Mouse (Mus musculus) Patski (cell line): Measurements from ENCODE around the gene Btg1. TPM values are rescaled to one million over a fixed set of nuclear protein-coding genes. Genes with fewer than 3 reads are reported as not detected.

ENCODE experiments used
- ATAC-seq: fragments of 100-300 bp; one replicate; pipeline ENCODE4 v1.8.0; 2021
- CTCF ChIA-PET: fragments of 350-600 bp; sonication (Branson Sonifier 250); formaldehyde crosslinking; loops from one replicate; lab custom pipeline; 2022; ENCODE audit warnings: inconsistent platforms; lab: Charles Lee
- POLR2A ChIA-PET: fragments of 350-600 bp; sonication (Branson Sonifier 250); formaldehyde crosslinking; loops from one replicate; lab custom pipeline; 2022; ENCODE audit warnings: antibody characterized with exemption, inconsistent platforms; lab: Charles Lee
- DNase-seq: peaks from one replicate; pipeline ENCODE4 v3.0.0-alpha.2; 2011; ENCODE audit warnings: low read depth, low spot score
- H3K27me3 ChIP-seq: fragments of 371-371 bp; one replicate; pipeline ENCODE4 v1.5.1; 2021
- CTCF ChIP-seq: fragments of 100-300 bp; IDR thresholded peaks from one replicate; pipeline ENCODE4 v1.5.1; 2021
- in situ Hi-C: fragments of 300-500 bp; cut with MboI; formaldehyde crosslinking; loops from 3 replicates; pipeline ENCODE4 v1.11.1; 2018; ENCODE audit warnings: low pct_unique_long_range_greater_than_20kb, mixed read lengths
- polyA plus RNA-seq: library from polyadenylated mRNA; unstranded; gene quantifications from one replicate; pipeline ENCODE4 v1.2.3, GENCODE M21; 2021

Gene Btg1
- polyA plus RNA-seq, 1 experiment from 2014 or later: 91.5 TPM

- no peak for DNase-seq
- CTCF ChIA-PET: no interaction called here
- ATAC-seq: no peak
Measured at GRCm38 (mm10) chr10:96609356-96610345, 7.2 kb upstream of the Btg1 start.

DNA sequence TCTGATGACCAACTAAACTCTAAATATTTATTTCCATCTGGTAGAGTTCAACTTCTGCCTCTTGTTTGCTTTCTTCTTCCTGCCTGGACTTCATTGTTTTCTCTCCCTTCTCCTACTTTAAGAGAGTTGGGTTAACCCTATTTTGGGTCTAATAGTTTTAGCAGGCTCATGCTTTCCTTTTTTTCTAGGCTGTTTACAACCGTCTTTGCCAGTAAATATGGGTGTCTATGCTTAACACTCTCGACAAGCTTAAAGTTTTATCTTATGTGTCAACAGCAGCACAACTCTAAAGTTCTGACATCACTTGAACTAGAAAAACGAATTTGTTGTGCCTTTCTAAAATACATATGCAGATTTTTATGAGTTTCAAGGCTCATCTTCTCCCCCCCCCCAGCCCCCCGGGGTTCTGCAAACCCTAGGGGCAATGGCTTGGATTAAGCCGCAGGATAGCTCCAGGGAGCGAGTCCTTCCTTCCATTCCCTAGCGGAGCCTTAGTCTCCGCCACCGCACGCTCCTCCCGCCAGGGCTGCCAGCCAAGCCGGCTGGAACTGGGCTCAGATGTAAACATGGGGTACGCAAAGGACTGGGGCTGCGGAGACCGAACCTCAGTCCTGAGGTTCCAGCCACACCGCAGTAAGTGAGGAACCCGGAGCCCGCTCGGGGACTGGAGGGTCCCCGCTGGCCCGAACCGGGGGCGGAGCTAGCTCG is 651 bp upstream of the Btg1 start:
- DNase-seq: no peak
- no peak for TF ChIP-seq CTCF
- ATAC-seq: peak; percentile 45
- no peaks in the 10 kb centered on the region for H3K27me3 ChIP-seq
- in situ Hi-C loops: loop anchor here (5.0 to 10.0 kb wide), 2 partner anchors 471 to 696 kb away; no protein-coding TSS in a partner anchor
- ChIA-PET POLR2A (interaction anchor here (1.1 to 1.6 kb wide), 5 partner anchors 12 to 87 kb away, joined by 3 to 4 read pairs (median 3); no protein-coding TSS in a partner anchor), CTCF (interaction anchor here (0.7 to 1.5 kb wide), 2 partner anchors 71 to 405 kb away, joined by 3 to 4 read pairs; no protein-coding TSS in a partner anchor)

More at GRCm38 (mm10) chr10:96609356-96610345, 7.2 kb upstream of the Btg1 start:
- POLR2A ChIA-PET: no interaction called here
- in situ Hi-C loops: loop anchor here (5.0 to 10.0 kb wide), 2 partner anchors 392 to 465 kb away; no protein-coding TSS in a partner anchor
- TF ChIP-seq CTCF: no peak
- H3K27me3 ChIP-seq: no peaks in the 10 kb centered on the region

DNA sequence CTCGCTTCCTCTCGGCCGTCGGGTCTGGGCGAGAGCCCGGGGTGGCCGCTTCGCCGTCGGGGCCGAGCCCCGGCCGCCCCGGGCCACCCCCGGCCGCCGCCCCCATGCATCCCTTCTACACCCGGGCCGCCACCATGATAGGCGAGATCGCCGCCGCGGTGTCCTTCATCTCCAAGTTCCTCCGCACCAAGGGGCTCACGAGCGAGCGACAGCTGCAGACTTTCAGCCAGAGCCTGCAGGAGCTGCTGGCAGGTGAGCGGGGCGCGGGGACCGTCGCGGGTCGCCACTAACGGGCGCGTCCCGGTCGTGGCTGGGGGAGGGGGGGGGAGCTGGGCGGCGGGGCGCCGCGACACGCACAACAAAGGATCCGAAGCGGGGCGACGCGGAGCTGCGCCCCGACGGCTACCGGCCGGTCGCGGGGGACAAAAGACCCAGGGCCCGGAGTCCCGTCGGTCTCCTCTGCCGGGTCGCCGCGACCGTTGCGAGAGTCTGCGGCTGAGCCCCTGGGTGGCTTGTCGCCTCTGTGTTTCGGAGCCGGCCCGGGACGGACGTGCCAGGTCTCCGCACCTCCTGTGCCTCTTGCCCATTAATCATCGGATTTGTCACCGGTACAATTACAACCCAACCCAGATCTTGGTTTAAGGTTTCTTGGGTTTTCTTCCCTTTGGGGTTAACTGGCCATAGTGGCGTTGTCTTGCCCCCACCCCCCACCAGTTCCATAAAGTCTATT is 580 bp downstream of the Btg1 start:
- ATAC-seq (no peak), DNase-seq (no peak)
- H3K27me3 ChIP-seq: no peaks in the 10 kb centered on the region
- TF ChIP-seq CTCF: no peak
- ChIA-PET POLR2A (interaction anchor here (0.6 to 1.6 kb wide), 6 partner anchors 10 to 696 kb away, joined by 3 to 5 read pairs (median 3); no protein-coding TSS in a partner anchor), CTCF (interaction anchor here (1.1 to 2.3 kb wide), 3 partner anchors 68 to 695 kb away, joined by 3 to 7 read pairs (median 4); no protein-coding TSS in a partner anchor)
- in situ Hi-C loops: loop anchor here (5.0 to 10.0 kb wide), 2 partner anchors 473 to 695 kb away; no protein-coding TSS in a partner anchor

DNA sequence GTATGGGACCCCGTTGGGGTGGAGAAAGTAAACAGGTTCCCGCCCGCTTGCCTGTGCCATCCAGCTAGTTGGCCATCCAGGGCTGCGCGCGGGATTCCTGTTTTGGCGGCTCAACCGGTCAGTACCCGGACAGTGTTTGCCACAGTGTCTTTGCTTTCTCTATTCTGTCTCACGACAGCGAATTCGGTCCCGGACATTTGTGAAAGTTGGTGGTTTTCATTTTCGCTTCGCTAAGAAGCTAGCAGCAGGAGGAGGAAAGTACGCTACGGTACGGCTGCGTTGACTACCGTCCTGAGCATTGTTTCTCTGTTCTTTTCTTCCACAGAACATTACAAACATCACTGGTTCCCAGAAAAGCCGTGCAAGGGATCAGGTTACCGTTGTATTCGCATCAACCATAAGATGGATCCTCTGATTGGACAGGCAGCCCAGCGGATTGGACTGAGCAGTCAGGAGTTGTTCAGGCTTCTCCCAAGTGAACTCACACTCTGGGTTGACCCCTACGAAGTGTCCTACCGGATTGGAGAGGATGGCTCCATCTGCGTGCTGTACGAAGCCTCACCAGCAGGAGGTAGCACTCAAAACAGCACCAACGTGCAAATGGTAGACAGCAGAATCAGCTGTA is 1.3 kb downstream of the Btg1 start:
- DNase-seq (no peak), ATAC-seq (peak; percentile 40)
- in situ Hi-C loops: loop anchor here (5.0 to 10.0 kb wide), 2 partner anchors 473 to 694 kb away; no protein-coding TSS in a partner anchor
- H3K27me3 ChIP-seq: no peaks in the 10 kb centered on the region
- ChIA-PET POLR2A (interaction anchor here (0.6 to 1.1 kb wide), 3 partner anchors 11 to 695 kb away, joined by 3 to 5 read pairs (median 4); no protein-coding TSS in a partner anchor), CTCF (interaction anchor here (1.1 to 2.3 kb wide), 2 partner anchors 67 to 695 kb away, joined by 3 to 7 read pairs; no protein-coding TSS in a partner anchor)
- TF ChIP-seq CTCF: peak; percentile 68

DNA sequence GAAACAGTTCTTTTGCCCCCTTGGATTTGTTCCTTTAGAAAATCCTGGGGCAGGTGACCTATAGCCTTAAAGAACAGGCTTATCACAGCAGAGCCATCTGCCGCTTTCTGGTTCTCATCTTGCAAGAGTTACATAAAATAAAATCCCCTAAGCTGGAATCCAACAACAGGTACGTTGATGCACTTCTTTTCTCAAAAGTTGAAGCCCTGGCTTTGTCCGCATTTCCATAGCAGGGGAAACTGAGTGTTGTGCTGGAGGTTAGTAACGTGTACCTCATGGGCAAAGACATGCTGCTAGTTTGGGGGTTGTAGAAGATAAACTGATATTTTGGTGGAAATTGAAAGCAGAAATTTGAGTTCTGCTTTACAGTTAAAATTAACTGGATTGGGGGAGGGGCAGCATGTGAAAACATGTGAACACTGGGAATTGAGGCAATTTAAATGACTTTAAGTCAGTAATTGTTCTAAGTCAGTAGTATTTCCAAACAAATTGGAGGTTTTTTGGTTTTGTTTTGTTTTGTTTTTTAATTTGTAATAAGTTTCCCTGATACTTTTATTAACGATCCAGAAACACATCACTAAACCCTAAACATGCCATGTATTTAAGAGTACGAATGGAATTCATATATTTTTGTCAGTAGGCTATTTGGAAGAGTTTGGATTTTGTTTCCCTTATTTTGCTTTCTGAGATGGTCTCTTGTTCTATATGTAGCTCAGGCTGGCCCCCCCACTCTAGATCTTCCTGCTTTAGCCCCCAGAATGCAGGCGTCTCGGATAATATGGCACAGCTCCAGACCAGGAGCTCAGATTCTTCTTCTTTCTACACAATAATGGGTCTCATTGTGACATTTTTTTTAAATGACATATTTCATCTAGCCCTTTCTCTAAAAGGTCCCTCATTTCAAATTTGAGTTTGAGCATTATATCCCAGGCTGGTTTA is 3.4 kb downstream of the Btg1 start:
- POLR2A ChIA-PET: interaction anchor here (0.6 to 1.7 kb wide), 3 partner anchors 131 to 693 kb away, joined by 3 to 5 read pairs (median 3); no protein-coding TSS in a partner anchor
- TF ChIP-seq CTCF: no peak
- in situ Hi-C loops: loop anchor here (5.0 to 10.0 kb wide), 3 partner anchors 475 to 692 kb away; no protein-coding TSS in a partner anchor
- no peak for ATAC-seq
- no peak for DNase-seq
- H3K27me3 ChIP-seq: no peaks in the 10 kb centered on the region
- CTCF ChIA-PET: interaction anchor here (0.7 to 1.7 kb wide), 6 partner anchors 17 to 693 kb away, joined by 3 to 4 read pairs (median 3); no protein-coding TSS in a partner anchor

GRCm38 (mm10) chr10:96620890-96621271 is 4.1 kb downstream of the Btg1 start:
- in situ Hi-C loops: loop anchor here (5.0 kb wide), 1 partner anchor 541 kb away; no protein-coding TSS in a partner anchor
- ChIA-PET CTCF (interaction anchor here (0.7 to 1.7 kb wide), 5 partner anchors 39 to 692 kb away, joined by 3 to 4 read pairs (median 3); no protein-coding TSS in a partner anchor), POLR2A (interaction anchor here (0.6 to 1.7 kb wide), 3 partner anchors 130 to 692 kb away, joined by 3 to 5 read pairs (median 3); no protein-coding TSS in a partner anchor)
- ATAC-seq: no peak
- TF ChIP-seq CTCF: no peak
- H3K27me3 ChIP-seq: no peaks in the 10 kb centered on the region
- DNase-seq: no peak

- ChIA-PET POLR2A (interaction anchor here (0.6 to 1.3 kb wide), 5 partner anchors 15 to 690 kb away, joined by 3 to 6 read pairs (median 3); no protein-coding TSS in a partner anchor), CTCF (interaction anchor here (0.7 to 1.7 kb wide), 10 partner anchors 27 to 691 kb away, joined by 3 to 6 read pairs (median 3); no protein-coding TSS in a partner anchor)
- TF ChIP-seq CTCF: no peak
Measured at GRCm38 (mm10) chr10:96621361-96621945, 4.6 kb downstream of the Btg1 start.

More at GRCm38 (mm10) chr10:96621361-96621945, 4.6 kb downstream of the Btg1 start:
- H3K27me3 ChIP-seq: no peaks in the 10 kb centered on the region
- no peak for ATAC-seq
- DNase-seq: no peak
- in situ Hi-C loops: loop anchor here (5.0 kb wide), 1 partner anchor 541 kb away; no protein-coding TSS in a partner anchor
